Mouse (Mus musculus) layer of hippocampus, adult 11-12 months (tissue): Measurements from ENCODE around the gene Cog5.

Experiments used
- DNase-seq: peaks from one replicate; pipeline ENCODE4 v3.0.0; 2022; ENCODE audit warnings: low spot score

Cog5 gene

GRCm38 (mm10) chr12:31823671-31824070 lies 169.0 kb downstream of the Cog5 start:
- no peak for DNase-seq

- no peak for DNase-seq
Observed at GRCm38 (mm10) chr12:31824831-31825230, 170.2 kb downstream of the Cog5 start.

GRCm38 (mm10) chr12:31825821-31826220 lies 171.2 kb downstream of the Cog5 start:
- no peak for DNase-seq

- peak; percentile 36 for DNase-seq
Observed at GRCm38 (mm10) chr12:31826476-31826875, 171.8 kb downstream of the Cog5 start.

- no peak for DNase-seq
Observed at GRCm38 (mm10) chr12:31835480-31835879, 180.8 kb downstream of the Cog5 start.

GRCm38 (mm10) chr12:31836211-31836610 lies 181.5 kb downstream of the Cog5 start:
- no peak for DNase-seq

GRCm38 (mm10) chr12:31838521-31838920 lies 183.9 kb downstream of the Cog5 start:
- DNase-seq: no peak

- DNase-seq: no peak
Observed at GRCm38 (mm10) chr12:31839249-31839648, 184.6 kb downstream of the Cog5 start.

- DNase-seq: no peak
Observed at GRCm38 (mm10) chr12:31846077-31846476, 191.4 kb downstream of the Cog5 start.

GRCm38 (mm10) chr12:31848630-31849415 lies 194.2 kb downstream of the Cog5 start:
- peak; percentile 76 for DNase-seq

GRCm38 (mm10) chr12:31849601-31850000 lies 194.9 kb downstream of the Cog5 start:
- no peak for DNase-seq

GRCm38 (mm10) chr12:31854039-31854438 lies 199.4 kb downstream of the Cog5 start:
- DNase-seq: no peak

- DNase-seq: no peak
Observed at GRCm38 (mm10) chr12:31854817-31855216, 200.1 kb downstream of the Cog5 start.

GRCm38 (mm10) chr12:31857784-31858183 lies 203.1 kb downstream of the Cog5 start:
- DNase-seq: no peak

GRCm38 (mm10) chr12:31862668-31863538 lies 208.2 kb downstream of the Cog5 start:
- no peak for DNase-seq

GRCm38 (mm10) chr12:31876775-31877174 lies 222.1 kb downstream of the Cog5 start:
- no peak for DNase-seq

- no peak for DNase-seq
Observed at GRCm38 (mm10) chr12:31882736-31883135, 228.1 kb downstream of the Cog5 start.

GRCm38 (mm10) chr12:31884365-31884764 lies 229.7 kb downstream of the Cog5 start:
- no peak for DNase-seq

- DNase-seq: no peak
Observed at GRCm38 (mm10) chr12:31885084-31885483, 230.4 kb downstream of the Cog5 start.

GRCm38 (mm10) chr12:31885844-31886606 lies 231.4 kb downstream of the Cog5 start:
- no peak for DNase-seq

- no peak for DNase-seq
Observed at GRCm38 (mm10) chr12:31890685-31891084, 236.0 kb downstream of the Cog5 start.

GRCm38 (mm10) chr12:31892079-31892478 lies 237.4 kb downstream of the Cog5 start:
- no peak for DNase-seq
